Mouse (Mus musculus) liver, embryonic 14.5 days (tissue): Measurements from ENCODE around the gene Gm20219. TPM values are rescaled to one million over a fixed set of nuclear protein-coding genes. Genes with fewer than 3 reads are reported as not detected.

Experiments used
- ATAC-seq: fragments of 200-750 bp; cut with Nextera tagmentation; 2 replicates; pipeline ENCODE4 v1.8.0; 2017; ENCODE audit warnings: moderate number of reproducible peaks, mild to moderate bottlenecking, moderate library complexity; ENCODE audit not compliant: insufficient read depth
- DNase-seq, 3 experiments: peaks; one replicate each; pipeline ENCODE4 v3.0.0-alpha.2; 2012 to 2013; ENCODE audit warnings: low read depth in 3 of 3, low spot score in 3 of 3
- H3K27ac ChIP-seq: fragments of 300-500 bp; sonication (generic); 2 replicates; pipeline ENCODE4 v1.5.1; 2014; ENCODE audit warnings: moderate library complexity, mild to moderate bottlenecking, control low read depth, inconsistent platforms
- H3K27me3 ChIP-seq: fragments of 300-500 bp; sonication (generic); 2 replicates; pipeline ENCODE4 v1.6.1; 2014; ENCODE audit warnings: mild to moderate bottlenecking, low read length, moderate library complexity; ENCODE audit not compliant: control insufficient read depth, insufficient read depth
- H3K36me3 ChIP-seq: fragments of 300-500 bp; sonication (generic); replicated peaks from 2 replicates; pipeline ENCODE4 v1.6.1; 2014; ENCODE audit warnings: low read depth; ENCODE audit not compliant: control insufficient read depth, insufficient read depth
- H3K4me1 ChIP-seq, 2 experiments: fragments of 200-500 bp in 1 of 2; fragments of 300-500 bp in 1 of 2; sonication (generic) in 1 of 2; replicated peaks; 2 replicates each; pipeline ENCODE4 v1.6.1; 2012 to 2014; ENCODE audit warnings: antibody characterized with exemption in 1 of 2, inconsistent platforms in 1 of 2, low read length in 1 of 2; ENCODE audit not compliant: control insufficient read depth in 2 of 2, insufficient read depth in 2 of 2
- H3K4me2 ChIP-seq: fragments of 300-500 bp; sonication (generic); 2 replicates; pipeline ENCODE4 v1.6.1; 2014; ENCODE audit warnings: low read depth, mild to moderate bottlenecking, control low read depth, moderate library complexity
- H3K4me3 ChIP-seq, 2 experiments: fragments of 200-500 bp in 1 of 2; fragments of 300-500 bp in 1 of 2; sonication (generic) in 1 of 2; 2 replicates each; pipeline ENCODE4 v1.5.1; 2012 to 2014; ENCODE audit warnings: low read depth in 2 of 2, low read length in 2 of 2, mild to moderate bottlenecking in 2 of 2, control low read depth in 1 of 2, inconsistent platforms in 1 of 2, moderate library complexity in 1 of 2; ENCODE audit not compliant: insufficient read depth in 1 of 2
- H3K9ac ChIP-seq: fragments of 300-500 bp; sonication (generic); replicated peaks from 2 replicates; pipeline ENCODE4 v1.6.1; 2014; ENCODE audit warnings: mild to moderate bottlenecking, control low read depth, moderate library complexity
- H3K9me3 ChIP-seq: fragments of 300-500 bp; sonication (generic); 2 replicates; pipeline ENCODE4 v1.6.1; 2016; ENCODE audit warnings: low read length, mixed read lengths; ENCODE audit not compliant: control insufficient read depth
- CTCF ChIP-seq: IDR thresholded peaks from 2 replicates; pipeline ENCODE4 v1.5.1; 2016; ENCODE audit warnings: antibody characterized with exemption, low read depth, control low read depth
- EP300 ChIP-seq: IDR thresholded peaks from 2 replicates; pipeline ENCODE4 v1.6.1; 2016; ENCODE audit warnings: antibody characterized with exemption, low read depth
- WGBS: fragments of 180-500 bp; shearing (Covaris S2); extraction: QIAGEN DNeasy Blood & Tissue Kit; methylation state at CpG from one replicate; pipeline ENCODE4 v1.1.7; 2014; ENCODE audit not compliant: insufficient replicate concordance; 5-methylcytosine and 5-hydroxymethylcytosine counted together
- polyA plus RNA-seq, 2 experiments: library from polyadenylated mRNA; depleted of rRNA in 1 of 2; stranded (reverse) in 1 of 2; unstranded in 1 of 2; fragments of >200 nt; fragmentation: Nextera tagmentation in 1 of 2; extraction: Ambion mirVana in 1 of 2; gene quantifications; 2 replicates each; pipeline versions ENCODE4 v1.2.1 to v1.2.3; 2012 to 2014

The Gm20219 gene
- polyA plus RNA-seq, 2 experiments = 0.22 TPM; not detected in 1

GRCm38 (mm10) chr17:56514916-56515315, 39.3 kb downstream of the Gm20219 start:
- no peak overlapping the region for H3K4me3 ChIP-seq
- H3K9ac ChIP-seq = no peak overlapping the region
- no peaks in the 10 kb centered on the region for H3K9me3 ChIP-seq
- H3K27ac ChIP-seq = no peak overlapping the region
- TF ChIP-seq EP300 (no peak), CTCF (no peak)
- H3K36me3 ChIP-seq = no peaks in the 10 kb centered on the region
- no peak overlapping the region for H3K4me2 ChIP-seq
- H3K4me1 ChIP-seq = no peaks in the 10 kb centered on the region
- DNase-seq (no peak), ATAC-seq (no peak)
- H3K27me3 ChIP-seq = peaks cover 47% of the 10 kb centered on the region
- WGBS = 40% methylated on average over 12 of the region's 12 CpGs

GRCm38 (mm10) chr17:56514330-56514729, 39.9 kb downstream of the Gm20219 start:
- DNase-seq = no peak
- H3K4me1 ChIP-seq = no peaks in the 10 kb centered on the region
- H3K27ac ChIP-seq = no peak overlapping the region
- no peak overlapping the region for H3K4me3 ChIP-seq
- ATAC-seq = no peak
- H3K27me3 ChIP-seq = peaks cover 53% of the 10 kb centered on the region
- no peak overlapping the region for H3K4me2 ChIP-seq
- H3K36me3 ChIP-seq = no peaks in the 10 kb centered on the region
- TF ChIP-seq CTCF (no peak), EP300 (no peak)
- H3K9ac ChIP-seq = no peak overlapping the region
- H3K9me3 ChIP-seq = no peaks in the 10 kb centered on the region

GRCm38 (mm10) chr17:56512310-56512709, 41.9 kb downstream of the Gm20219 start, which contains the start of gene Znrf4:
TSS of gene Znrf4 (minus strand) at chr17:56512431.
- WGBS = 50% methylated on average over 22 of the region's 22 CpGs
- ATAC-seq (no peak), DNase-seq (no peak)
- Histone ChIP-seq H3K27me3 (peaks cover 53% of the 10 kb centered on the region), H3K4me2 (no peak within 1 kb of the TSS), H3K4me1 (0 out of 4 replicates have a peak, but pooled peaks cover 0 to 2% of the 10 kb centered on the region in 2 experiments), H3K36me3 (no peaks in the 10 kb centered on the region), H3K9me3 (no peaks in the 10 kb centered on the region), H3K27ac (no peak within 1 kb of the TSS), H3K4me3 (no peak within 1 kb of the TSS), H3K9ac (no peak within 1 kb of the TSS)
- TF ChIP-seq CTCF = no peak

GRCm38 (mm10) chr17:56511707-56512090, 42.5 kb downstream of the Gm20219 start:
- no peak overlapping the region for H3K9ac ChIP-seq
- peaks cover 53% of the 10 kb centered on the region for H3K27me3 ChIP-seq
- no peak overlapping the region for H3K4me3 ChIP-seq
- H3K36me3 ChIP-seq = no peaks in the 10 kb centered on the region
- H3K27ac ChIP-seq = no peak overlapping the region
- no peaks in the 10 kb centered on the region for H3K9me3 ChIP-seq
- peaks cover 0 to 4% of the 10 kb centered on the region in 2 experiments; a peak in 1 of 4 replicates for H3K4me1 ChIP-seq
- TF ChIP-seq CTCF (no peak), EP300 (no peak)
- ATAC-seq (no peak), DNase-seq (no peak)
- no peak overlapping the region for H3K4me2 ChIP-seq
- 24% methylated on average over 29 of the region's 29 CpGs for WGBS

GRCm38 (mm10) chr17:56510970-56511706, 43.0 kb downstream of the Gm20219 start:
- no peak for DNase-seq

More at GRCm38 (mm10) chr17:56510970-56511706, 43.0 kb downstream of the Gm20219 start:
- no peaks in the 10 kb centered on the region for H3K9me3 ChIP-seq
- H3K4me2 ChIP-seq = no peak overlapping the region
- WGBS = 8% methylated on average over 60 of the region's 60 CpGs
- no peak overlapping the region for H3K27ac ChIP-seq
- no peak for ATAC-seq
- no peak overlapping the region for H3K9ac ChIP-seq
- no peaks in the 10 kb centered on the region for H3K36me3 ChIP-seq
- H3K4me1 ChIP-seq = peaks cover 0 to 5% of the 10 kb centered on the region in 2 experiments; a peak in 1 of 4 replicates
- H3K4me3 ChIP-seq = no peak overlapping the region
- H3K27me3 ChIP-seq = peaks cover 53% of the 10 kb centered on the region
- no peak for TF ChIP-seq CTCF
- TF ChIP-seq EP300 = no peak
